Mouse (Mus musculus) neural tube, embryonic 12.5 days (tissue): ENCODE data around the gene Pwwp2b. TPM values are rescaled to one million over a fixed set of nuclear protein-coding genes. Genes with fewer than 3 reads are reported as not detected.
A peak's percentile ranks its signal among the peaks of the same experiment; 100 is the strongest.

Source experiments
- ATAC-seq: fragments of 200-750 bp; cut with Nextera tagmentation; 2 replicates; pipeline ENCODE4 v1.8.0; 2017; ENCODE audit warnings: low read depth, mild to moderate bottlenecking, moderate TSS enrichment, moderate library complexity; ENCODE audit not compliant: low FRiP score
- H3K27ac ChIP-seq: fragments of 300-500 bp; sonication (generic); 2 replicates; pipeline ENCODE4 v1.5.1; 2016
- H3K27me3 ChIP-seq: fragments of 300-500 bp; sonication (generic); replicated peaks from 2 replicates; pipeline ENCODE4 v1.6.1; 2016; ENCODE audit warnings: mild to moderate bottlenecking
- H3K36me3 ChIP-seq: fragments of 300-500 bp; sonication (generic); 2 replicates; pipeline ENCODE4 v1.6.1; 2016; ENCODE audit warnings: mild to moderate bottlenecking
- H3K4me1 ChIP-seq: fragments of 300-500 bp; sonication (generic); 2 replicates; pipeline ENCODE4 v1.6.1; 2016
- H3K4me2 ChIP-seq: fragments of 300-500 bp; sonication (generic); replicated peaks from 2 replicates; pipeline ENCODE4 v1.6.1; 2016; ENCODE audit warnings: mild to moderate bottlenecking
- H3K4me3 ChIP-seq: fragments of 300-500 bp; sonication (generic); 2 replicates; pipeline ENCODE4 v1.5.1; 2016
- H3K9ac ChIP-seq: fragments of 300-500 bp; sonication (generic); 2 replicates; pipeline ENCODE4 v1.6.1; 2016; ENCODE audit warnings: mild to moderate bottlenecking
- H3K9me3 ChIP-seq: fragments of 300-500 bp; sonication (generic); 2 replicates; pipeline ENCODE4 v1.6.1; 2016; ENCODE audit warnings: mild to moderate bottlenecking
- WGBS: fragments of 180-500 bp; shearing (Covaris S2); methylation state at CpG from one replicate; pipeline ENCODE4 v1.1.7; 2016; 5-methylcytosine and 5-hydroxymethylcytosine counted together
- polyA plus RNA-seq: library from polyadenylated mRNA; unstranded; fragments of >200 nt; fragmentation: Nextera tagmentation; extraction: Ambion mirVana; gene quantifications from 2 replicates; pipeline ENCODE4 v1.2.1, GENCODE M21; 2016

Pwwp2b gene
- polyA plus RNA-seq = 4.9 and 5.3 TPM in 2 replicates

DNA sequence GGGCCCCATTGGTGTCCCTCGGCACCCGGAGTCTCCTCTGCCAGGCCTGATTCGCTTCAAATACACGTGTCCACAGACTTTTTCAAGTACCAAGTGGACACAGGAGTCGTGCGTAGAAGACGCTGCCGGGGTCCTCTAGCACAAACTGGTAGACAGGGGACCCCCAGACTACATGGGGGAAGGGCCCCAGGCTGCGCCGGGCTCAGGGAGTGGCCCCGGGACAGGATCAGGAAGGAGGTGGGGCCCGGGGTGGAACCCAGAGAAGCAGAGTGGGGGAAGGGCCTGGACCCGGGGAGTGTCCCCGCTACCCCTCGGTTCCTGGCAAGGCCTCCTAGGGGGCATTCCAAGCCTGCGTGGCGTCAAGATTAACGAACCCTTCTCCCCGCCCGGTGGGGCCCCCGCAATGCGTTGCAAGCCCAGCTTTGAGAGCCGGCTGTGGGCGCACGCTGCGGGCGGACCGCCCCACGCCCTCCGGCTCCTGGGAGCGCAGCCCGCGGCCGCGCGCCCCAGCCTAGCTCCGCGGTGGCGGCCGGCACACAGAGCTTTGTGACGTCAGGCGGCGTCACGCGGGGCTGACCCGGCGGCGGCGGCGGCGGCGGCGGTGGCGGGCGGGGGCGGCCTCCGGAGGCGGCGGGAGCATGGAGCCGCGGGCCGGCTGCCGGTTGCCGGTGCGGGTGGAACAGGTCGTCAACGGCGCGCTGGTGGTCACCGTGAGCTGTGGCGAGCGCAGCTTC is at the start of gene Pwwp2b:
Pwwp2b (plus strand) TSS at position 602 of the 734 bp plus-strand sequence.
- no peaks in the 10 kb centered on the region for H3K36me3 ChIP-seq
- H3K4me2 ChIP-seq = peak within 1 kb of the TSS; percentile 95
- H3K27me3 ChIP-seq = peaks cover 41% of the 10 kb centered on the region
- ATAC-seq = peak; percentile 82
- no peaks in the 10 kb centered on the region for H3K9me3 ChIP-seq
- no peak within 1 kb of the TSS for H3K27ac ChIP-seq
- peaks cover 35% of the 10 kb centered on the region for H3K4me1 ChIP-seq
- under 1% methylated on average over 70 of the region's 72 CpGs for WGBS
- peak within 1 kb of the TSS; percentile 85 for H3K9ac ChIP-seq
- peak within 1 kb of the TSS; percentile 58 for H3K4me3 ChIP-seq

DNA sequence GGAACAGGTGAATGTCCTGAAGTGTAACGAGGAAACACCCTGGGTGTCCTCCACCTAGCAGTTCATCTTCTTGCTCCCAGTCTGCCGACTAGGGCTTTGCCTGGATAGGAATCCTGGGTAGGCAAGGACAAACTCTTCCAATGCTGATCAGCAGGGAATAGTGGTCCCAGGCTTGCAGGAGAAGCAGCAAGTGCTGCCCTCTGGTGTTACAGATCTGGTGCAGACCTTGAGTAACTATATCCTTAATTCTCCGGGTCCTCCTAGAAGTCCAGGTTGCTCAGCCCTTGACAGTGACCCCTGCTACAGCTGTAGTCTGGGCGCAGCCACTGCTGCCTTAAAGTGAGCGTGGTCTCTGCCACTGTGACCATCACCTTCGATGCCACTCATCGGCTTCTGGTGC is 48.2 kb upstream of the Pwwp2b start:
- WGBS = 30% methylated on average over 7 of the region's 7 CpGs
- no peaks in the 10 kb centered on the region for H3K36me3 ChIP-seq
- no peak overlapping the region for H3K9ac ChIP-seq
- no peaks in the 10 kb centered on the region for H3K9me3 ChIP-seq
- no peak overlapping the region for H3K4me2 ChIP-seq
- H3K27ac ChIP-seq = no peak overlapping the region
- no peaks in the 10 kb centered on the region for H3K27me3 ChIP-seq
- H3K4me3 ChIP-seq = no peak overlapping the region
- ATAC-seq = peak; percentile 63
- no peaks in the 10 kb centered on the region for H3K4me1 ChIP-seq

DNA sequence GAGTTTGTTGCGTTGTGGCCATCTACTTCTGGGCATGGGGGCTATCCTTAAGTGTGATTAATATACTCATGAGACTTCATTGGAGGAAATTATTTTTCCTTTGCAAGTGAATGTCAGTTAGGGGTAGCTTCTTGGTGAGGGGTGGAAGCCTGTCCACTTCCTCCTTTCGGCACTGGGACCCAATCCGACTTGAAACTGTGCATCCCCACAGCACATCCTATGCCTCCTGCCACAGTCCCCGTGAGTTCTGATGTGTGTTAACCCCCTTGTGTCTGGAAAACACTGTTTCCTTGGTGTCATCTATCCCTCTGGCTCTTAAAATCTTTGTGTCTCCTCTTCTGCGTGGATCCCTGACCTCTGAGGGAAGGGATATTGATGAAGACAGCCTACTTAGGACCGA is 47.1 kb upstream of the Pwwp2b start:
- Histone ChIP-seq H3K27ac (no peak overlapping the region), H3K27me3 (no peaks in the 10 kb centered on the region), H3K9ac (no peak overlapping the region), H3K36me3 (no peaks in the 10 kb centered on the region), H3K9me3 (no peaks in the 10 kb centered on the region), H3K4me2 (no peak overlapping the region), H3K4me3 (no peak overlapping the region), H3K4me1 (no peaks in the 10 kb centered on the region)
- 69% methylated on average over 6 of the region's 6 CpGs for WGBS
- ATAC-seq = no peak

DNA sequence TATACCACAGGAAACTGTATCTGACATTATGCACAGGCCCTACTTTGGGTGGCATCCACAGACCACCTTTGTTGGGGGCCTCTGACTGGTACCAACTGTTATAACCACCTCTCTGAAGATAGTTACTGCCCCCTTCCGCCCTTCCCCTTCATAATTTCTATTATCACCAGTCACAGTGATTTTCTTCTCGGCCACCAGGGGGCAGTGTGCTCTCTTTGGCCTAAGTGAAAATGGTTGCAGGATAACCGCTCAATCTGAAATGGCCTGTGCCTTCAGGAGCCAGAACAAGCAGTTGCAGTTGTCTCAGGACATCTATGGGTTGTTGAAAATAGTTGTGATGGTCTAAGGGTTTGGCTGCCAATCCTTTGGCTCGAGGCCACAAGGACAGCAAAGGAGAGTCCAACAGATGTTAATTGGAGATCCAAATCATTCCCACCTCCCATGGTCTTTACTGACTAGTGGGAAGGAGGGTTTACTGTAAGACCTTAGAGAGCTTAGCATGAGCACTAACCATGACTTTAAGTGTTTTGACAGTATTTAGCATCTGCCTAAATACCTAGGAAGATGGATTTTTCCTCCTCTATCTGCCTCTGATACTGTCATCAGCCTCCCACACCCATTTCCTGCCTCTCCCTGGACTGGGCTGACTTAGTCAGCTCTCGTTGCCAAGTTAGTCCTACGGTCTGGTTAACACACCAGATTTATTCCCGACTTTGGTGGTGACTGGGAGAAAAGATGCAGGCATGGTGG is 40.1 kb upstream of the Pwwp2b start:
- no peaks in the 10 kb centered on the region for H3K9me3 ChIP-seq
- no peak for ATAC-seq
- H3K27ac ChIP-seq = no peak overlapping the region
- 32% methylated on average over 7 of the region's 7 CpGs for WGBS
- H3K4me1 ChIP-seq = 0 out of 2 replicates have a peak, but pooled peaks cover 5% of the 10 kb centered on the region
- H3K27me3 ChIP-seq = no peaks in the 10 kb centered on the region
- no peak overlapping the region for H3K9ac ChIP-seq
- H3K4me3 ChIP-seq = no peak overlapping the region
- H3K4me2 ChIP-seq = no peak overlapping the region
- no peaks in the 10 kb centered on the region for H3K36me3 ChIP-seq

DNA sequence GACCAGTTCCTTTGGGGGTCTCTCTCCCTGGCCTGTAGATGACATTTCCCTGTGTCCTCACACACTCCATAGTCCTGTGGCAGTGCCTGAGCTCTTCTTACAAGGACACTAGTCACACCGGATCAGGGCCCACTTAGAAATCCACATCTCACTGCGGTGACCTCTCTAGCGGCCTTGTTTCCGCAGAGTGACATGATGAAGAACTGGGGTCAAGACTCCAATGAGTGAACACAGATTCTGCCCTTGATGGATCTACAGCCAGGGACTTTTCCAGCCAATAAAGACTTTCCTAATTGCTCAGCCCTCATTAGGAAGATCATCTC is 39.5 kb upstream of the Pwwp2b start:
- Histone ChIP-seq H3K27me3 (no peaks in the 10 kb centered on the region), H3K4me3 (no peak overlapping the region), H3K36me3 (no peaks in the 10 kb centered on the region), H3K4me1 (0 out of 2 replicates have a peak, but pooled peaks cover 5% of the 10 kb centered on the region), H3K27ac (no peak overlapping the region), H3K4me2 (no peak overlapping the region), H3K9me3 (no peaks in the 10 kb centered on the region), H3K9ac (no peak overlapping the region)
- no peak for ATAC-seq
- WGBS = 80% methylated on average over 4 of the region's 4 CpGs

DNA sequence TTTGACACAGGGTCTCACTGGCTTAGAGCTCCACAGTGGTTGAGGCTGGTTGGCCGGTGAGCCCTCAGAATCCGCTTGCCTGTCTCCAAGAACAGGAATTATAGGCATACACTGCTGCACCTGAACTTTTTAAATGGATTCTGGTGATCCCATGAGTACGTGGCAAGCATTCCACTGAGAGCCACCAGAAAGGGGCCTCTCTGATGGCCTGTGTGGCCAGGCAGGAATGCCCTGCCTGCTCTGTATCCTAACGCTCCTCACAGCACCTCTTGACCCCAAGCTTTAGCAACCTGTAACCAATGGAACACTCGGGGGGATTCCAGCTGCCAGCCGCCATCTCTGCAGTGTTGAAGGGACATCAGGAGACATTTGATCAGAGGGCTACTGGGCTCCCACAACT is 36.5 kb upstream of the Pwwp2b start:
- Histone ChIP-seq H3K9me3 (no peaks in the 10 kb centered on the region), H3K9ac (no peak overlapping the region), H3K4me2 (no peak overlapping the region), H3K4me1 (0 out of 2 replicates have a peak, but pooled peaks cover 5% of the 10 kb centered on the region), H3K27me3 (no peaks in the 10 kb centered on the region), H3K36me3 (no peaks in the 10 kb centered on the region), H3K4me3 (no peak overlapping the region), H3K27ac (no peak overlapping the region)
- no peak for ATAC-seq
- WGBS = 82% methylated on average over 6 of the region's 6 CpGs

DNA sequence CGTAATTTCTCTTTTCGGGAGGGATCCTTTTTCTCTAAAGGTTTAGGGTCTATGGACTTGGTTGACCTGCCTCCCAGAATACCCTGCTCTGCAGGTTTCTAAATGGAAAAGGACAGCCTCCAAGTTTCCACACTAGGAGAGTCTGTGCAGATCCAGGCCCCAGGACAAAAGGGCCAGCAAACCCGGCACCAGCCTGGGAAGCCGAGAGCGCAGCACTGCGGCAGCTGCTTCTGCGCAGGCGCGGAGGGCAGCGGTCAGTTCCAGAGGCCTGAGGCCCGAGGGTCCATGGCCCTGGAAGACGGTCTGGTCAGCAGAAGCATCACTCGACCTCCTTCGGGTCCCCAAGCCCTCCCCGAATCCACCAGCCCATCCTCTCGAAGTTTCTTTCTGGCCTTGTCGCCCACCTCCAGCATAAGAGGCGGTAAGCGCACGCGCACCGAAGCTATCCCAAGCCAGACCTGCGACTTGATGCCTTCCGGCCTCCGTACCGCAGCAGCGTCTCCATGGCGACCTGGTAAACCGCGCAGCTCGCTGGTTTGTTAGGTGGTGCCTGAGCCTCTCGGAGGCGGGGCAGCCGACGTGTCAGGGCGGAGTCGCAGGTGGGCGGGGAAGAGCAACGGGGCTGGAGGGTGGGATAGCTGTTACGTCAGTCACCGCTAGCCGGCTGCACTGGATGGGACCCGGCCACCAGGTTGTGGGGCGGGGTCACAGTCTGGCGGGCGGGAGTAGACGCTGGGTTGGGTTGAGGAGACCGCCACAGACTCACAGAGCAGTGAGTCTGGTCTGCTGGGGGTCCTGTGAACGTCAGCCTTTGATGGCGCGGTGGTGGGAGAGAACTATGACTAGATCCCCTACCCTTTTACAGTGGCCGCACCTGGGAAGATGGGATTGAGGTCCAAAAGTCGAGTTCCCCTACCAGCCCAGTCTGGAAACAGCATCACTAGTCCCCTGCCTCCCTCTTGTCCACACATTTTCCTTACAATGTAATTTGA is 35.2 kb upstream of the Pwwp2b start, which contains the start of the genes Lrrc27 and Stk32c:
Lrrc27 (plus strand) TSS at position 235 of the 992 bp plus-strand sequence.
Stk32c (minus strand) TSS at position 554 of the 992 bp plus-strand sequence.
- WGBS = 2% methylated on average over 53 of the region's 53 CpGs
- no peaks in the 10 kb centered on the region for H3K36me3 ChIP-seq
- H3K27ac ChIP-seq = peak within 1 kb of the TSS; percentile 21; the same call in 1 of the 2 replicates
- H3K4me2 ChIP-seq = peak within 1 kb of the TSS; percentile 71
- ATAC-seq = peak; percentile 97
- H3K9me3 ChIP-seq = no peaks in the 10 kb centered on the region
- peak within 1 kb of the TSS; percentile 53 for H3K9ac ChIP-seq
- no peaks in the 10 kb centered on the region for H3K27me3 ChIP-seq
- peak within 1 kb of the TSS; percentile 51 for H3K4me3 ChIP-seq
- H3K4me1 ChIP-seq = 0 out of 2 replicates have a peak, but pooled peaks cover 5% of the 10 kb centered on the region

DNA sequence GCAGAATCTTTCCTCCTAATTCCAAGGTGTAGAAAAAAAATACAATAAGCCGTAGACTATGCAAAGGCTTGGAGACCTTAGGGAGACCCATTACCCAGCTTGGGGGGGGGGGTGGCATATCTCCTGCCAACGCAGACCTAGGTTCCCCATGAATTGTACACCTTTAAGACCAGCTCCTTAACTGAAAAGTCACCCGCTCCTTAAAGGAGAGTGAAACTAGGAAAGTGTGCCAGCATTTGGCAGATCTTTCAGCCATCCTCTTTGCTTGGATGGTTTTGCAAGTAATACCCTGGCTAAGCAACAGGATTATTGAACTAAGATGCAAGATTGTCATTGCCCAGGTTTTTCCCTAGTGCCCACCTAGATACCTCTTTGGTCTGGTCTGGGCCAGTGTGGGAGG is 34.5 kb upstream of the Pwwp2b start:
- Histone ChIP-seq H3K27me3 (no peaks in the 10 kb centered on the region), H3K4me3 (peak overlapping the region; percentile 51; the same call in 1 of the 2 replicates), H3K4me1 (0 out of 2 replicates have a peak, but pooled peaks cover 5% of the 10 kb centered on the region), H3K4me2 (peak overlapping the region; percentile 71), H3K27ac (no peak overlapping the region), H3K36me3 (no peaks in the 10 kb centered on the region), H3K9ac (peak overlapping the region; percentile 39; the same call in 1 of the 2 replicates), H3K9me3 (no peaks in the 10 kb centered on the region)
- ATAC-seq = peak; percentile 22
- 72% methylated on average over 3 of the region's 3 CpGs for WGBS

DNA sequence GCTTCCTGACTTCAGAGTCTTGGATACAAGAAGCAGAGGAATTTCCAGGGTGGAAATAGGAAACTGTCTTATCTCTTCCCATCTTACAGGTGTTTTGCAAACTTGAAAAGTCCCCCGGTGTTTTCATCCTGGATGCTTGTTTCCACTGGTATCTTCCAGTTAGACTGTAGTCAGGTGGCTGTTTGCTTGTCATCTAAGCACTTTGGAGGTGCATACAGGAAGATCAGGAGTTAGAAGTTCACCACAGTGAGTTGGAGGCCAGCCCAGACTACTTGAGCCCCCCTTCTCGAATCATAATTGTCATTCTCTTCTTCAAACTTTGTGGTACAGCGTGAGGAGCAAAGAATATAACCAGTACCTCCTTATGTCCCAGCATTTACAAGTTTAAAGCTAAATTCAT is 34.1 kb upstream of the Pwwp2b start:
- no peak overlapping the region for H3K27ac ChIP-seq
- no peak overlapping the region for H3K9ac ChIP-seq
- no peak for ATAC-seq
- WGBS = 90% methylated on average over 3 of the region's 3 CpGs
- no peaks in the 10 kb centered on the region for H3K27me3 ChIP-seq
- H3K4me2 ChIP-seq = no peak overlapping the region
- no peaks in the 10 kb centered on the region for H3K36me3 ChIP-seq
- H3K4me3 ChIP-seq = no peak overlapping the region
- 0 out of 2 replicates have a peak, but pooled peaks cover 5% of the 10 kb centered on the region for H3K4me1 ChIP-seq
- no peaks in the 10 kb centered on the region for H3K9me3 ChIP-seq

DNA sequence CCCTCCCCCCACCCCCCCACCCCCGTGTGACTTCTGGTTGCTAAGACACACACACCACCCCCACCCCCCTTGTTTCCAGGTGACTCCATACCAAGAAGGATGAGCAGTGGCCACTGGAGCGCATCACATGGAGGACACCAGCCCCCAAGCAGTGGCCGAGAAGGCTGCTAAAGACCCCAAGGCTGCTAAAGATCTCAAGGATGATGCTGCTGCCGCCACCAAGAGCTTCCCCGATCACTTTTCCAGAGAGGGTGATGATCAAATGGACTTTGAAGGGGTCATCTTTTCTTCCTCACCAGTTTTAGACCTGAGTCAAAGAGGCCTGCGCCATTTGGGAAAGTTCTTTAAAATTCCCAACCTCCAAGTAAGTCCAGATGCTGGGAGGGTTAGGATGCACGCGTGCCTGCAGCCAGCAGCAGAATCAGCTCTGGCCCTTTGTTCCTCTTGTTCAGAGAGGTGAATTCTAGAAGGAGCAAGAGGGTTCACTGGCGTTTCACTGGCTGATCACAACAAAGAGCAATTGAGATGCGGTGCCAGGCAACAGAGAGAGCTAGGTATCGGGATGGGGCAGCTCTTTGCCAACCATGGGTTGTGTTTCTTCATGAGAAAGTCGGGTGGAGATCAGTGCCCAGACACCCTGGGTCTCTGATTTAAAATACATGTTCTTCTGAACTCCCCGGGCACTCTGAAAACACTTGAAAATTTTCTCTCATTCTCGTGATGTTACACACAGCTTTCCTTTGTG is 33.5 kb upstream of the Pwwp2b start:
- no peak overlapping the region for H3K9ac ChIP-seq
- no peaks in the 10 kb centered on the region for H3K27me3 ChIP-seq
- no peaks in the 10 kb centered on the region for H3K9me3 ChIP-seq
- 79% methylated on average over 14 of the region's 14 CpGs for WGBS
- H3K27ac ChIP-seq = no peak overlapping the region
- no peak for ATAC-seq
- no peak overlapping the region for H3K4me2 ChIP-seq
- H3K4me1 ChIP-seq = 0 out of 2 replicates have a peak, but pooled peaks cover 5% of the 10 kb centered on the region
- no peak overlapping the region for H3K4me3 ChIP-seq
- H3K36me3 ChIP-seq = no peaks in the 10 kb centered on the region

DNA sequence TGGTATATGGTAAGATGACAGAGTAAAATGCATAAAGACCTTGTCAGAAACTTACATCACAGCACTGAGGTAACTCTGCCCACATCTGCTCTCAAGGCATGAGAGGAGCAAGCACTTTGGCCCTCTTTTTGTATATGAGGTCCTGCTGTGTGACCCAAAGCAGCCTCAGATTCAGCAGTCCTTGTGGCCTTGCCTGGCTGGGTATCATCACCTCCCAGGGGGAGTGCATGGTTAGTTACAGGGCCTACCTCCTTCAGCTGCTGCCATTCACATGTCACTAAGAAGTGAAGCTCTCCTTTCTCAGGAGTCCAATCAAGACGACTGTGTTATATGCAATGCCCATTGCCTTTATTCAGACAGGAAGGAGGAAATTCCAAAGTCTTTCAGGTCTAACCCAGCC is 32.8 kb upstream of the Pwwp2b start:
- no peaks in the 10 kb centered on the region for H3K36me3 ChIP-seq
- 80% methylated on average over 1 of the region's 1 CpGs for WGBS
- no peak overlapping the region for H3K4me3 ChIP-seq
- no peak for ATAC-seq
- H3K27me3 ChIP-seq = no peaks in the 10 kb centered on the region
- no peak overlapping the region for H3K27ac ChIP-seq
- H3K4me2 ChIP-seq = no peak overlapping the region
- H3K4me1 ChIP-seq = 0 out of 2 replicates have a peak, but pooled peaks cover 5% of the 10 kb centered on the region
- H3K9ac ChIP-seq = no peak overlapping the region
- H3K9me3 ChIP-seq = no peaks in the 10 kb centered on the region
